In genomic region chr11:61147300-61147683, GRCm38 (mm10) we compare ENCODE assay signal across 9 mouse cellular contexts. TPM values are rescaled to one million over a fixed set of nuclear protein-coding genes. Genes with fewer than 3 reads are reported as not detected.
DNase-seq lines count a peak whose midpoint lies in the region; ATAC-seq and TF ChIP-seq lines count a peak whose summit lies in the region.
"Had no signal": no experiment of that assay in that cellular context is flagged by ENCODE, and none has a peak within 500 bp of the region (broad histone marks: within the 10 kb centered on the region; RNA-seq: fewer than 3 reads in every experiment).

No protein-coding gene starts in this region.

- peak overlapping the region; percentile 46; the same call in 1 of the 2 replicates for H3K9ac ChIP-seq in kidney, postnatal 0 days (ENCODE audit: low read depth, low read length)
- H3K9ac ChIP-seq in forebrain, embryonic 15.5 days (replicated peaks) = peak overlapping the region; percentile 46
- H3K9ac ChIP-seq in midbrain, embryonic 15.5 days = peak overlapping the region; percentile 44

- peak overlapping the region; percentile 73 for H3K4me2 ChIP-seq in kidney, postnatal 0 days (ENCODE audit: low read length)
- peak overlapping the region; percentile 77 for H3K4me2 ChIP-seq in forebrain, embryonic 15.5 days (replicated peaks)
- peak overlapping the region; percentile 87 for H3K4me2 ChIP-seq in midbrain, embryonic 15.5 days

- 0 out of 2 replicates have a peak, but pooled peaks cover 4% of the 10 kb centered on the region for H3K27me3 ChIP-seq in kidney, postnatal 0 days (ENCODE audit: insufficient read depth, low read length)
- no peaks in the 10 kb centered on the region for H3K27me3 ChIP-seq in kidney, adult 2 months (replicated peaks; ENCODE audit: control insufficient read depth, insufficient read depth, low read length)
- peaks cover 11% of the 10 kb centered on the region; the same call in 1 of the 2 replicates for H3K27me3 ChIP-seq in forebrain, embryonic 15.5 days
- H3K27me3 ChIP-seq in midbrain, embryonic 15.5 days (replicated peaks) = peaks cover 4% of the 10 kb centered on the region; the same call in 1 of the 2 replicates

- WGBS in kidney, postnatal 0 days = 4% methylated on average over 32 of the region's 32 CpGs
- 6% methylated on average over 32 of the region's 32 CpGs for WGBS in kidney, adult 2 months
- 3% methylated on average over 32 of the region's 32 CpGs for WGBS in forebrain, embryonic 15.5 days
- WGBS in midbrain, embryonic 15.5 days = 3% methylated on average over 32 of the region's 32 CpGs

- no peak for TF ChIP-seq POLR2A in kidney, adult 2 months (IDR thresholded peaks at IDR 0.05; ENCODE audit: low read depth, low read length)

- H3K36me3 ChIP-seq in kidney, postnatal 0 days (ENCODE audit: insufficient read depth, low read length) = peaks cover 4% of the 10 kb centered on the region
- no peaks in the 10 kb centered on the region for H3K36me3 ChIP-seq in kidney, adult 2 months (ENCODE audit: control insufficient read depth, insufficient read depth, low read length)
- peaks cover 12% of the 10 kb centered on the region for H3K36me3 ChIP-seq in forebrain, embryonic 15.5 days
- peaks cover 10% of the 10 kb centered on the region; the same call in 1 of the 2 replicates for H3K36me3 ChIP-seq in midbrain, embryonic 15.5 days (replicated peaks)

- peak overlapping the region; percentile 31 for H3K4me3 ChIP-seq in kidney, postnatal 0 days (replicated peaks; ENCODE audit: low read depth, low read length)
- no peak overlapping the region; the same call in 1 of the 2 replicates for H3K4me3 ChIP-seq in kidney, adult 2 months (ENCODE audit: insufficient read depth, low read depth, low read length)
- H3K4me3 ChIP-seq in forebrain, embryonic 15.5 days = peak overlapping the region; percentile 41
- H3K4me3 ChIP-seq in midbrain, embryonic 15.5 days = peak overlapping the region; percentile 42

- peak; percentile 61 for ATAC-seq in kidney, postnatal 0 days (replicated peaks; ENCODE audit: low FRiP score, low read depth)
- peak; percentile 74 for ATAC-seq in forebrain, embryonic 15.5 days (replicated peaks)
- ATAC-seq in midbrain, embryonic 15.5 days (replicated peaks) = peak; percentile 81
- ATAC-seq: Patski had no signal

- intact Hi-C loops in left cerebral cortex, postnatal 4 days (cut with DNase I) = no loop called here

- no peaks in the 10 kb centered on the region for H3K9me3 ChIP-seq in kidney, postnatal 0 days (replicated peaks; ENCODE audit: low read length)
- H3K9me3 ChIP-seq in forebrain, embryonic 15.5 days = no peaks in the 10 kb centered on the region
- no peaks in the 10 kb centered on the region for H3K9me3 ChIP-seq in midbrain, embryonic 15.5 days

- peak; percentile 39 for DNase-seq in kidney, postnatal 0 days (ENCODE audit: low spot score)
- no peak for DNase-seq in kidney, adult 2 months
- DNase-seq in cerebellum, adult 18-20 months = peak; percentile 73 to 82
- peak; percentile 29 for DNase-seq in left cerebral cortex, postnatal 4 days
- no peak for DNase-seq in thymus, postnatal 14 days
- no peak for DNase-seq in spleen, postnatal 10 days (ENCODE audit: low spot score in 2 of 2)

- H3K27ac ChIP-seq in kidney, postnatal 0 days = no peak overlapping the region
- H3K27ac ChIP-seq in kidney, adult 2 months (ENCODE audit: insufficient read depth, low read depth, low read length) = no peak overlapping the region
- H3K27ac ChIP-seq in forebrain, embryonic 15.5 days (replicated peaks) = no peak overlapping the region
- no peak overlapping the region for H3K27ac ChIP-seq in midbrain, embryonic 15.5 days

- peaks cover 5% of the 10 kb centered on the region; the same call in 1 of the 2 replicates for H3K4me1 ChIP-seq in kidney, postnatal 0 days (replicated peaks; ENCODE audit: insufficient read depth, low read length)
- no peaks in the 10 kb centered on the region for H3K4me1 ChIP-seq in kidney, adult 2 months (ENCODE audit: control insufficient read depth, insufficient read depth, low read length)
- peaks cover 10% of the 10 kb centered on the region for H3K4me1 ChIP-seq in forebrain, embryonic 15.5 days
- peaks cover 9% of the 10 kb centered on the region; the same call in 1 of the 2 replicates for H3K4me1 ChIP-seq in midbrain, embryonic 15.5 days

- peak; percentile 34 for TF ChIP-seq CTCF in kidney, postnatal 0 days (IDR thresholded peaks at IDR 0.05; ENCODE audit: low read depth)
- no peak for TF ChIP-seq CTCF in kidney, adult 2 months (conservative IDR thresholded peaks at IDR 0.05; ENCODE audit: insufficient read depth, insufficient read length, low read depth, low read length)

RNA-seq across cellular contexts. Expression of gene Tnfrsf13b, which starts 20.7 kb away (rescaled TPM):
- polyA plus RNA-seq in kidney, postnatal 0 days (2015; fragmentation: Nextera tagmentation; extraction: Ambion mirVana) = 1.2 and 1.7 TPM in 2 replicates
- 1.5 and 7.4 TPM in 2 replicates for polyA plus RNA-seq in kidney, adult 2 months (2012; rRNA removed)
- 0.78 and 0.91 TPM in 2 replicates for polyA plus RNA-seq in forebrain, embryonic 15.5 days (2015; fragmentation: Nextera tagmentation; extraction: Ambion mirVana)
- total RNA-seq in left cerebral cortex, postnatal 4 days (2021) = 1 to 10 TPM in 1 of 2 experiments, under 1 TPM in 1; 0.70 to 1.1 TPM
- polyA plus RNA-seq in midbrain, embryonic 15.5 days (2015; fragmentation: Nextera tagmentation; extraction: Ambion mirVana) = 0.57 and 1.1 TPM in 2 replicates
- polyA plus RNA-seq: Patski had no signal

RNA-seq across cellular contexts. Expression of gene Usp22, which starts 27.6 kb away (rescaled TPM):
- 73.0 and 85.5 TPM in 2 replicates for polyA plus RNA-seq in kidney, postnatal 0 days (2015; fragmentation: Nextera tagmentation; extraction: Ambion mirVana)
- polyA plus RNA-seq in kidney, adult 2 months (2012; rRNA removed) = 29.2 and 31.1 TPM in 2 replicates
- polyA plus RNA-seq in forebrain, embryonic 15.5 days (2015; fragmentation: Nextera tagmentation; extraction: Ambion mirVana) = 419 and 436 TPM in 2 replicates
- 100 to 1,000 TPM; 585 to 610 TPM for total RNA-seq in left cerebral cortex, postnatal 4 days (2021)
- 442 and 456 TPM in 2 replicates for polyA plus RNA-seq in midbrain, embryonic 15.5 days (2015; fragmentation: Nextera tagmentation; extraction: Ambion mirVana)

Comparison
In these comparisons a context has a peak if more than half of its experiments do, and no peak if none do; other contexts are left out.
1. DNase-seq: peak in kidney, postnatal 0 days (single experiment), cerebellum, adult 18-20 months (2 of 2) and left cerebral cortex, postnatal 4 days (single experiment); none in kidney, adult 2 months (single experiment), thymus, postnatal 14 days (single experiment) and spleen, postnatal 10 days (0 of 2).
2. Peak in every context shown above with its lines, with median percentiles within 50 percentile points of each other: ATAC-seq, H3K4me2 ChIP-seq and H3K9ac ChIP-seq.